Mouse (Mus musculus): Measurements from ENCODE around the gene Foxk1.

Gene Foxk1

GRCm38 (mm10) chr5:142463461-142464454, 62.5 kb downstream of the Foxk1 start, which contains the start of gene Ap5z1:
Gene Ap5z1, plus strand, starts transcription at chr5:142463944.
- in situ Hi-C loops (cut with MboI, MseI) = no loop called here

- in situ Hi-C loops (cut with MboI, MseI) = no loop called here
These were observed 67.1 kb downstream of the Foxk1 start for GRCm38 (mm10) chr5:142468375-142468774.

- in situ Hi-C loops (cut with MboI, MseI) = no loop called here
These were observed 68.5 kb downstream of the Foxk1 start for GRCm38 (mm10) chr5:142469796-142470195.

GRCm38 (mm10) chr5:142473696-142474095, 72.4 kb downstream of the Foxk1 start:
- in situ Hi-C loops (cut with MboI, MseI) = no loop called here

- in situ Hi-C loops (cut with MboI, MseI) = no loop called here
These were observed 74.4 kb downstream of the Foxk1 start for GRCm38 (mm10) chr5:142475669-142476068.

DNA sequence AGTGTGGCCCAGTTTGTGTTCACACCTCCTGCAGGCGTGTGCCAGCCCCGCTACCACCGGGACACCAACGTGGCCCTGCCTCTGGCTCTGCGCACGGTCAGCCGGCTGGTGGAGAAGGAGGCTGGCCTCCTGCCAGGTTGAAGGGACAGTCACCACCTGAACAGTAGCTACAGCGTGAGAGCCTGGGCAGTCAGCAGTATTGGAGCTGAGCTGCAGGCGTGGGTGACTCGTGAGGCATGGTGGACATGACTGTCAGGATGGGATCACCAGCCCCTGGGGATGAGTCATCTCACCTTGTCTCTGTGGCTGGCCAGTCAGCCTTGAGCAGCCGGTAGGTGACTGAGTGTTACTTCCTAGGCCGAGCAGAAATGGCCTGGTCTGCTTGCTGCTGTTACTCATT, 76.0 kb downstream of the Foxk1 start:
- in situ Hi-C loops (cut with MboI, MseI) = no loop called here

DNA sequence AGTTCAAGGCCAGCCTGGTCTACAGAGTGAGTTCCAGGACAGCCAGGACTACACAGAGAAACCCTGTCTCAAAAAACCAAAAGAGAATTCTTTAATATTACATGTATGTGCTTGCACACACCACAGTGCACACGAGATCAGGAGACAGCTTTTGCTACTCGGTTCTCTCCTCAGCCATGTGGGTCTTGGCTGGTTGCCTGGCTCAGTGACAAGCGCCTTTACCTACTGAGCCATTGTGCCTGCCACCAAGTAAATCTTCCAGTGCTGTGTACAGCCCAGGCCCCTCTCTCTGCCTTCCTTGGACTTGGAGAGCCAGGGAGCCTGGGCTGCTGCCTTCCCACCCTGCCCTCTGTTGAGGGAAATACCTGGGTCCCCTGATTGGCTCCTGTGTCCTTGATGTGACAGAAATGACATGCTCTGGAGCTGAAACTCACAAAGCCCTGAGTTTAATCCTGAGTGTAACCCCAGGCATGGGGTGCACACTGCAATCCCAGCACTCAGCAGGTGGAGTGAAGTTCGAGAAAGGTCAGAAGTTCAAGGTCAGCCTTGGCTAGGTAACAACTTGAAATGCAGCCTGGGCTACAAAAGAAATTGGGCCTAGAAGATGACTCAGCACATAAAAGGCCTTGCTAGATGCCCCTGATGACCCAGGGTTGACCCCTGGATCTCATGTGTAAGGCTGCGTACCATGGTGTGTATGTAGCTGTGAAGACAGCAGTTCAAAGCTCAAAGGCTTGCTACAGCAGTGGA, 76.7 kb downstream of the Foxk1 start:
- in situ Hi-C loops (cut with MboI, MseI) = no loop called here

GRCm38 (mm10) chr5:142478829-142479435, 77.6 kb downstream of the Foxk1 start:
- in situ Hi-C loops (cut with MboI, MseI) = no loop called here

DNA sequence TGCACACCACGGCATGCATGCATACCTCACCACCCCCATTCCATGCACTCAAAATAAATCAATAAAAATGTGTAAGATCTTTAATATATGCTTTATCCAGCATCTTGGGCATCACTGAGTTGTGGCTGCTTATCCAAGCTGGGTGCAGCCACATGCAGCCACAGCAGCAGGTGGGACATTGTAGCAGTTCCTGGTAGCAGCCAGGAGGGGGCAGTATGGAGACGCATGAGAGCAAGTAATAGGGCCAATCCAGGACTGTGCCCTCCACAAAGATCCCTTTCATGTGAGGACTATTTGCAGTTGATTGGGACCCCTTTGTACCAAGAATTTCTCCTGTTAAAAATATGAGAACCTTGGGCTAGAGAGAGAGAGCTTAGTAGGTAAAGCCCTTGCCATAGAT, 81.2 kb downstream of the Foxk1 start:
- in situ Hi-C loops (cut with MboI, MseI) = loop anchor here in 1 of 2 experiments (5.0 kb wide), 1 partner anchor 70 kb away; the partner anchor contains the start of gene Radil

GRCm38 (mm10) chr5:142483581-142483980, 82.3 kb downstream of the Foxk1 start:
- in situ Hi-C loops (cut with MboI, MseI) = loop anchor here in 1 of 2 experiments (5.0 kb wide), 1 partner anchor 69 kb away; the partner anchor contains the start of gene Radil

GRCm38 (mm10) chr5:142486654-142487053, 85.4 kb downstream of the Foxk1 start:
- in situ Hi-C loops (cut with MboI, MseI) = no loop called here

DNA sequence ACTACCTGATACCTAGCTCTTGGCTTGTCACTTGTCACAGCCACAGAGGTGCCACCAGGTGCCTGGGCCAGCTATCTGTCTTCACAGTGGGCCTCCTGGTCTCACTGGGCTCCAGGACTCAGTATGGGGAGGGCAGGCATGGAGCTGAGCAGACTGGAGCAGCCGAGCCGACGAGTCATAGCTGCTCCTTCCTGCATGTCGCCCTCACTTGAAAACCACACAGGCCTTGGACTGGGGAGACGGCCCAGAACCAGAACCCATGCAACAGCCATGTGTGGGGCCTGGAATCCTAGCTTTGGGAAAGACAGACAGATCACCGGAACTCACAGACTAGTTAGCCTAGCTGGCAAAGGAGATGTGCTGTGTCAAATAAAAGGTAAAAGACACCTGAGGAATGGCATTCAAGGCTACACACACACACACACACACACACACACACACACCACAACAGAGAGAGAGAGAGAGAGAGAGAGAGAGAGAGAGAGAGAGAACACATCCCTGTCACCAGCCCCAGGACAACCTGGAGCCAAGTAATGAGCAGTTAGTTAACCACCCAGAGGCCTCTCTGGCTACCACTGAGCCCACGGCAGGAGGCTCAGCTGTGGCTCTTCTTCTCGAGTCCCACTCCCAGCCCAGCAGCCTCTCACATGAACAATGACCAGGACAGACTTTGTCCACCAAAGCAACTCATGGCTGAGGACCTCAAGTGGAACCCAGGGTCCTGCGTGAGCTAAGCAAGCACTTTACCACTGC, 88.8 kb downstream of the Foxk1 start:
- in situ Hi-C loops (cut with MboI, MseI) = loop anchor here in 1 of 2 experiments (10.0 kb wide), 1 partner anchor 345 kb away; no protein-coding TSS in a partner anchor

- in situ Hi-C loops (cut with MboI, MseI) = loop anchor here in 1 of 2 experiments (10.0 kb wide), 1 partner anchor 341 kb away; no protein-coding TSS in a partner anchor
These were observed 92.0 kb downstream of the Foxk1 start for GRCm38 (mm10) chr5:142493307-142493706.

DNA sequence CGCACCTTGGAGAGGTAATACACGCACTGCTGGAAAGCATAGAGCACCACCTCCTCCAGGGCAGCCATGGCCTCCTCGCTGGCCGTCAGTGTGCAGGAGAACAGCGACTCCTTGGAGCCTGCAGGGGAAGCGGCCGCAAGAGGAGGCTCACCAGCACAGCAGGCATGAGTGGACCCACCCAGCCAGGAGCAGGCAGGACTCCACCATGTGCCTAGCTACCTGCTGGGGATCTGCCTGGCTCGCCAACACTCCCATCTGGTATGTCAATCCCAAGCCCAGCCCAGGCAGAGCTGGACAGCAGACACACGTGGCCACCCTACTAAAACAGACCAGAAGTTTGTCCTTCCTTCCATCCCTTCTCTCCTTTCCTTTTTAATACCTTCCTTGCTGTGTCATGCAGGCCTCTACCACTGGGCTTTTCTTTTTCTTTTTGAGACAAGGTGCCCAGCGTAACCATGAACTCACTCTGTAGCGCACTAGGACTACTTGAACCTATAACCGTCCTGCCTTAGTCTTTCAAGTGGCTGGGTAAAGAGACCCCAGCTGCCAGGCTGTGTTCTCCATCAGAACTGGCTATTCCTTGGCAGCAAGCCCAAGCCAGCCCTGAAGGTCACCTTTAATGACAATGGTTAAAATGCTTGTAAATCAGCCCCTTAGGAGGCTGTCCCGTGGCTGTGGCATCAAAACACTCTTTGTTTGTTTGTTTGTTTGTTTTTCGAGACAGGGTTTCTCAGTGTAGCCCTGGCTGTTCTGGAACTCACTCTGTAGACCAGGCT, 94.2 kb downstream of the Foxk1 start:
- in situ Hi-C loops (cut with MboI, MseI) = loop anchor here in 1 of 2 experiments (10.0 kb wide), 1 partner anchor 339 kb away; no protein-coding TSS in a partner anchor

DNA sequence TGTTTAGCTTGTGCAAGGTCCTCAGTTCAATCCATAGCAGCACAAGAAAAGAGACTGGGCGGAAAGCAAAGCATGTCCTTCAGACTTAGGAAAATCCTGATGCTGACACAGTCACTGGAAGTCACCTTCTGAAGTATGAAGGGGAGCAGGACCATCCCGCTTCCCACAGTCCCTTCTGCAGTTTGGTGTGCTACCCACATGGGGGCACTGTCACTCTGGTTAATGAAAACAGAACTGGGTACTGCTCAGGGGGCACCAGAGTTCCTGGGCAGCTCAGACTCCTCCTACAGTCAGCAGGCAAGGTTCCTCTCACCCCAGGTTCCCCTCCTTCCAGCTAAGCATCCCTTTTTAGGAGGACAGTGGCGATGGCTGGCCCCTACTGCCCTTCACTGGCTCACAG, 97.7 kb downstream of the Foxk1 start:
- in situ Hi-C loops (cut with MboI, MseI) = loop anchor here in 1 of 2 experiments (10.0 kb wide), 1 partner anchor 336 kb away; no protein-coding TSS in a partner anchor

GRCm38 (mm10) chr5:142500918-142501317, 99.6 kb downstream of the Foxk1 start:
- in situ Hi-C loops (cut with MboI, MseI) = no loop called here

DNA sequence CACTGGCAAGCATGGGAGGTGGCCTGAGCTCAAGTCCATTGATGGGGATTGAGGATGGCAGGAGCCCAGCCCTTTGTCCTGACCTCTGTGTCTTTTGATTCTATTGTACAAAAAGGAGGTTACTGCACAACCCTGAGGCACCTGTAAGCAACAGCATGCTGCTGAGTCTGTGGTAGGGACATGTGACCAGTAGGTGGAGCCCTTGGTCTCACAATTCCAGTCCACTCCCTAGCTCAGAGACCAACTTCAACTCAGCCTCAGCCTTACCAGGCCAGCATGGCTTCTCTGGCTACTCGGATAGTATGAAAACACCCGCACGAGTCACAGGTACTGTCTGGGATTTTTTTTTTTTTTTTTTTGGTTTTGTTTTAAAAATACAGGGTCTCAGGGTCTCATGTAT, 101.1 kb downstream of the Foxk1 start:
- in situ Hi-C loops (cut with MboI, MseI) = no loop called here

DNA sequence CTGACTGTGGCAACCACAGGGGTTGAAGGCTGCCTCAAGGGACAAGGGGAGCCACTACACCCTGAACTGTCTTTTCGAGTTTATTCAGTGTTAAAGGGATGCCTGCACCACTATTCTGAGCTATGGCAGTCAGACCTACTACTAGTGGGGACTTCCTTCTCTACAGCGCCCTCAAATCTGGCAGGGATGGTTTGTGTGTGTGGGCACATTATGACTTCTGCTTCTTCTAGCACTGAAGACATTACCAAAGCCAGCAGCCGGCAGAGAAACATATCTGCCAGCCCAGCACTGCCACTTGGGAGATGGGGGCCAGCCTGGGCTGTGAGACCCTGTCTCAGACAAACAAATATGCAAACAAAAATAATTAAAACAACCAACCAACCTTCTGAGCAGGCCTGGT, 102.9 kb downstream of the Foxk1 start:
- in situ Hi-C loops (cut with MboI, MseI) = no loop called here

DNA sequence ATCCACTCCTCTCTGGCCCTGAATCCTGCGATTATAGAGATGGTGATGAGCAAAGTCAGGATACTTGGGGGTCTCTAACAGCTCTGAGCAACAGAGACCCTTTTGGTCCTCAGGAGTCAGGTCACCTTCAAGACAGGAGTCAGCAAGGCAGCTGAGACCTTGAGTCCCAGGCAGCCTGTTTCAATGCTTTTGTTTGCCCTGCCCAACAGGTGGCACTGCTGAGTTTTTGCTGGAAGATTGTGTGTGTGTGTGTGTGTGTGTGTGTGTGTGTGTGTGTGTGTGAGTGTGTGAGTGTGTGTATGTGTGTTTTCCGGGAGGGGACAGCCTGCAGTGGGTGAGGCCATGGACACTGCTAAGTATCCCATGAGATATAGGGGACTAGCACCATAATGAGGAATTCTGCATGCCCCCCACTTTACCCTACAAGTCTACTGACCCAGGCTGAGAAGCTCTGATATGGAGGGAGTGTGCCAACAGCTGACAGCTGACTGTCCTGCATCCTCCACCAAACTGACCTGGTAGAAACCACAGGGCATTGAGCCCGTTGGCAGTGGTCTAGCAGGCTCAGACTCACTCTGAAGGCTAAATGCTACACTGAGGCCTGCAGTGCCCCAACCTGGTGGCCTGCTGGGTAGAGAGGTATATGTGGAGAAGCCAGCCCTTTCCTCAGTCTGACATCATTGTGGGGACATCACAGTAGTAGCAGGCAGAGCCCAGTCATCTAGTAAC, 104.6 kb downstream of the Foxk1 start:
- in situ Hi-C loops (cut with MboI, MseI) = no loop called here
